Mouse (Mus musculus): ENCODE measurements around the gene Man1c1. TPM values are rescaled to one million over a fixed set of nuclear protein-coding genes. Genes with fewer than 3 reads are reported as not detected.

Man1c1 gene
- total and polyA plus RNA-seq, 3 experiments = 0.05 TPM; not detected in 2

GRCm38 (mm10) chr4:134683008-134683407, 21.1 kb downstream of the Man1c1 start:
- no peaks in the 10 kb centered on the region for H3K36me3 ChIP-seq (replicated peaks)
- no peak for DNase-seq (ENCODE audit: low spot score)
- TF ChIP-seq GATA1 (IDR thresholded peaks at IDR 0.05; ENCODE audit: borderline replicate concordance, low read length) (no peak), POLR2AphosphoS5 (IDR thresholded peaks at IDR 0.05; ENCODE audit: insufficient replicate concordance, low read depth, low read length) (no peak), TAL1 (conservative IDR thresholded peaks at IDR 0.05; ENCODE audit: low read depth, low read length) (no peak), GATA2 (IDR thresholded peaks at IDR 0.05; ENCODE audit: borderline replicate concordance, low read depth, low read length) (no peak), CTCF (IDR thresholded peaks at IDR 0.05; ENCODE audit: low read depth, low read length) (no peak)
- H3K27me3 ChIP-seq (ENCODE audit: insufficient read depth, low read length) = peaks cover 12% of the 10 kb centered on the region; the same call in 1 of the 2 replicates
- no peak overlapping the region for H3K4me3 ChIP-seq (ENCODE audit: low read depth, low read length)
- H3K4me1 ChIP-seq (ENCODE audit: insufficient read depth, low read depth, low read length) = no peaks in the 10 kb centered on the region
- H3K9me3 ChIP-seq (replicated peaks) = no peaks in the 10 kb centered on the region
- no peak for ATAC-seq (ENCODE audit: extremely low read depth, insufficient number of reproducible peaks, low FRiP score, poor library complexity, severe bottlenecking)

- TF ChIP-seq TAL1 (conservative IDR thresholded peaks at IDR 0.05; ENCODE audit: low read depth, low read length) (no peak), POLR2AphosphoS5 (IDR thresholded peaks at IDR 0.05; ENCODE audit: insufficient replicate concordance, low read depth, low read length) (no peak), CTCF (IDR thresholded peaks at IDR 0.05; ENCODE audit: low read depth, low read length) (no peak), GATA1 (IDR thresholded peaks at IDR 0.05; ENCODE audit: borderline replicate concordance, low read length) (no peak), GATA2 (IDR thresholded peaks at IDR 0.05; ENCODE audit: borderline replicate concordance, low read depth, low read length) (no peak)
- Histone ChIP-seq H3K4me1 (ENCODE audit: insufficient read depth, low read depth, low read length) (no peaks in the 10 kb centered on the region), H3K4me3 (ENCODE audit: low read depth, low read length) (no peak overlapping the region), H3K9me3 (replicated peaks) (no peaks in the 10 kb centered on the region), H3K36me3 (replicated peaks) (no peaks in the 10 kb centered on the region), H3K27me3 (ENCODE audit: insufficient read depth, low read length) (peaks cover 14% of the 10 kb centered on the region; the same call in 1 of the 2 replicates)
- DNase-seq (ENCODE audit: low spot score) (no peak), ATAC-seq (ENCODE audit: extremely low read depth, insufficient number of reproducible peaks, low FRiP score, poor library complexity, severe bottlenecking) (no peak)
Observed at GRCm38 (mm10) chr4:134682423-134682822, 21.7 kb downstream of the Man1c1 start.

GRCm38 (mm10) chr4:134681819-134682218, 22.3 kb downstream of the Man1c1 start:
- TF ChIP-seq POLR2AphosphoS5 (IDR thresholded peaks at IDR 0.05; ENCODE audit: insufficient replicate concordance, low read depth, low read length) = no peak
- TF ChIP-seq GATA2 (IDR thresholded peaks at IDR 0.05; ENCODE audit: borderline replicate concordance, low read depth, low read length) = no peak
- no peak for TF ChIP-seq GATA1 (IDR thresholded peaks at IDR 0.05; ENCODE audit: borderline replicate concordance, low read length)
- H3K4me1 ChIP-seq (ENCODE audit: insufficient read depth, low read depth, low read length) = no peaks in the 10 kb centered on the region
- no peak overlapping the region for H3K4me3 ChIP-seq (ENCODE audit: low read depth, low read length)
- H3K27me3 ChIP-seq (ENCODE audit: insufficient read depth, low read length) = peaks cover 15% of the 10 kb centered on the region; the same call in 1 of the 2 replicates
- DNase-seq (ENCODE audit: low spot score) = no peak
- H3K36me3 ChIP-seq (replicated peaks) = no peaks in the 10 kb centered on the region
- no peak for ATAC-seq (ENCODE audit: extremely low read depth, insufficient number of reproducible peaks, low FRiP score, poor library complexity, severe bottlenecking)
- H3K9me3 ChIP-seq (replicated peaks) = no peaks in the 10 kb centered on the region

GRCm38 (mm10) chr4:134677556-134678508, 26.3 kb downstream of the Man1c1 start:
- TF ChIP-seq TAL1 (conservative IDR thresholded peaks at IDR 0.05; ENCODE audit: low read depth, low read length) (no peak), CTCF (IDR thresholded peaks at IDR 0.05; ENCODE audit: low read depth, low read length) (no peak), POLR2AphosphoS5 (IDR thresholded peaks at IDR 0.05; ENCODE audit: insufficient replicate concordance, low read depth, low read length) (no peak), GATA1 (IDR thresholded peaks at IDR 0.05; ENCODE audit: borderline replicate concordance, low read length) (no peak), GATA2 (IDR thresholded peaks at IDR 0.05; ENCODE audit: borderline replicate concordance, low read depth, low read length) (no peak)
- Histone ChIP-seq H3K4me3 (ENCODE audit: low read depth, low read length) (no peak overlapping the region), H3K9me3 (replicated peaks) (no peaks in the 10 kb centered on the region), H3K27me3 (ENCODE audit: insufficient read depth, low read length) (peaks cover 13% of the 10 kb centered on the region), H3K4me1 (ENCODE audit: insufficient read depth, low read depth, low read length) (no peaks in the 10 kb centered on the region), H3K36me3 (replicated peaks) (no peaks in the 10 kb centered on the region)
- DNase-seq (ENCODE audit: low spot score) (no peak), ATAC-seq (ENCODE audit: extremely low read depth, insufficient number of reproducible peaks, low FRiP score, poor library complexity, severe bottlenecking) (no peak)

GRCm38 (mm10) chr4:134675800-134676199, 28.3 kb downstream of the Man1c1 start:
- H3K4me1 ChIP-seq (ENCODE audit: insufficient read depth, low read depth, low read length) = no peaks in the 10 kb centered on the region
- TF ChIP-seq CTCF (IDR thresholded peaks at IDR 0.05; ENCODE audit: low read depth, low read length) (no peak), POLR2AphosphoS5 (IDR thresholded peaks at IDR 0.05; ENCODE audit: insufficient replicate concordance, low read depth, low read length) (no peak), GATA1 (IDR thresholded peaks at IDR 0.05; ENCODE audit: borderline replicate concordance, low read length) (no peak), TAL1 (conservative IDR thresholded peaks at IDR 0.05; ENCODE audit: low read depth, low read length) (no peak), GATA2 (IDR thresholded peaks at IDR 0.05; ENCODE audit: borderline replicate concordance, low read depth, low read length) (no peak)

GRCm38 (mm10) chr4:134674970-134675369, 29.1 kb downstream of the Man1c1 start:
- H3K4me3 ChIP-seq (ENCODE audit: low read depth, low read length) = no peak overlapping the region
- ATAC-seq (ENCODE audit: extremely low read depth, insufficient number of reproducible peaks, low FRiP score, poor library complexity, severe bottlenecking) = no peak
- no peaks in the 10 kb centered on the region for H3K36me3 ChIP-seq (replicated peaks)
- TF ChIP-seq POLR2AphosphoS5 (IDR thresholded peaks at IDR 0.05; ENCODE audit: insufficient replicate concordance, low read depth, low read length) (no peak), GATA1 (IDR thresholded peaks at IDR 0.05; ENCODE audit: borderline replicate concordance, low read length) (no peak), GATA2 (IDR thresholded peaks at IDR 0.05; ENCODE audit: borderline replicate concordance, low read depth, low read length) (no peak), CTCF (IDR thresholded peaks at IDR 0.05; ENCODE audit: low read depth, low read length) (no peak), TAL1 (conservative IDR thresholded peaks at IDR 0.05; ENCODE audit: low read depth, low read length) (no peak)
- H3K27me3 ChIP-seq (ENCODE audit: insufficient read depth, low read length) = peaks cover 29% of the 10 kb centered on the region
- H3K4me1 ChIP-seq (ENCODE audit: insufficient read depth, low read depth, low read length) = no peaks in the 10 kb centered on the region
- H3K9me3 ChIP-seq (replicated peaks) = no peaks in the 10 kb centered on the region
- no peak for DNase-seq (ENCODE audit: low spot score)

More at GRCm38 (mm10) chr4:134675800-134676199, 28.3 kb downstream of the Man1c1 start:
- Histone ChIP-seq H3K9me3 (replicated peaks) (no peaks in the 10 kb centered on the region), H3K36me3 (replicated peaks) (no peaks in the 10 kb centered on the region), H3K4me3 (ENCODE audit: low read depth, low read length) (no peak overlapping the region), H3K27me3 (ENCODE audit: insufficient read depth, low read length) (peaks cover 23% of the 10 kb centered on the region)
- ATAC-seq (ENCODE audit: extremely low read depth, insufficient number of reproducible peaks, low FRiP score, poor library complexity, severe bottlenecking) = no peak
- no peak for DNase-seq (ENCODE audit: low spot score)

All from G1E (cell line).